Comparison of ENCODE assay signal across 8 mouse cellular contexts in genomic region chr10:127041774-127042338, GRCm38 (mm10). TPM values are rescaled to one million over a fixed set of nuclear protein-coding genes. Genes with fewer than 3 reads are reported as not detected.
DNase-seq lines count a peak whose midpoint lies in the region; ATAC-seq and TF ChIP-seq lines count a peak whose summit lies in the region.

No protein-coding gene starts in this region.

- H3K4me1 ChIP-seq in erythroblast, embryonic 14.5 days (ENCODE audit: control insufficient read depth): peaks cover 27% of the 10 kb centered on the region
- H3K4me1 ChIP-seq in heart, embryonic 12.5 days (replicated peaks): peaks cover 5% of the 10 kb centered on the region
- H3K4me1 ChIP-seq in kidney, embryonic 16.5 days (ENCODE audit: insufficient read depth, low read length): peaks cover 11% of the 10 kb centered on the region
- peaks cover 5% of the 10 kb centered on the region; the same call in 1 of the 2 replicates for H3K4me1 ChIP-seq in liver, adult 2 months (ENCODE audit: control insufficient read depth, insufficient read depth, low read length)

- H3K79me3 ChIP-seq in C2C12 (ENCODE audit: low read depth): peaks cover 2% of the 10 kb centered on the region

- H3K79me2 ChIP-seq in C2C12 (ENCODE audit: control insufficient read depth, insufficient read depth): peaks cover 21% of the 10 kb centered on the region
- H3K79me2 ChIP-seq in liver, adult 2 months (ENCODE audit: control insufficient read depth, insufficient read depth, low read length): no peaks in the 10 kb centered on the region

- TF ChIP-seq CTCF in C2C12 (IDR thresholded peaks at IDR 0.05; ENCODE audit: control insufficient read depth, insufficient read depth, insufficient read length): no peak
- TF ChIP-seq CTCF in liver, adult 2 months (IDR thresholded peaks at IDR 0.05; ENCODE audit: low read depth, low read length): no peak

- H3K4me3 ChIP-seq in C2C12 (ENCODE audit: insufficient read depth, poor library complexity, severe bottlenecking): peak overlapping the region; percentile 71
- peak overlapping the region; percentile 80 for H3K4me3 ChIP-seq in erythroblast, embryonic 14.5 days (replicated peaks)
- H3K4me3 ChIP-seq in heart, embryonic 12.5 days: peak overlapping the region; percentile 78
- H3K4me3 ChIP-seq in kidney, embryonic 16.5 days (ENCODE audit: low read length): peak overlapping the region; percentile 79
- H3K4me3 ChIP-seq in liver, adult 2 months (ENCODE audit: insufficient read depth, low read depth, low read length): peak overlapping the region; percentile 84

- no peak for TF ChIP-seq POLR2A in liver, adult 2 months (IDR thresholded peaks at IDR 0.05; ENCODE audit: extremely low read depth, insufficient read depth, low read length)

- WGBS in heart, embryonic 12.5 days: under 1% methylated on average over 44 of the region's 44 CpGs
- 0% methylated on average over 44 of the region's 44 CpGs for WGBS in kidney, embryonic 16.5 days
- under 1% methylated on average over 44 of the region's 44 CpGs for WGBS in liver, adult 2 months

- peak; percentile 92 for DNase-seq in brain, adult 2 months (ENCODE audit: low read depth, low spot score)
- peak; percentile 70 for DNase-seq in liver, adult 2 months (ENCODE audit: extremely low read depth, low read depth, low spot score)
- peak; percentile 73 to 74 for DNase-seq in spleen, postnatal 36 days (ENCODE audit: low spot score in 2 of 2)

- peak overlapping the region; percentile 98 for H3K4me2 ChIP-seq in heart, embryonic 12.5 days
- peak overlapping the region; percentile 99 for H3K4me2 ChIP-seq in kidney, embryonic 16.5 days (replicated peaks; ENCODE audit: low read depth, low read length)

- peak; percentile 88 for ATAC-seq in heart, embryonic 12.5 days (ENCODE audit: insufficient number of reproducible peaks, low FRiP score)
- ATAC-seq in kidney, embryonic 16.5 days (ENCODE audit: low FRiP score, low TSS enrichment): peak; percentile 83
- peak; percentile 61 for ATAC-seq in monocyte, adult 5-6 weeks (replicated peaks; ENCODE audit: insufficient number of reproducible peaks, low FRiP score, low TSS enrichment, poor library complexity, severe bottlenecking)

- H3K27ac ChIP-seq in heart, embryonic 12.5 days (ENCODE audit: poor library complexity, severe bottlenecking): no peak overlapping the region
- peak overlapping the region; percentile 59 for H3K27ac ChIP-seq in kidney, embryonic 16.5 days (ENCODE audit: low read length)
- no peak overlapping the region; the same call in 1 of the 2 replicates for H3K27ac ChIP-seq in liver, adult 2 months (replicated peaks; ENCODE audit: insufficient read depth, low read depth, low read length)

- peak overlapping the region; percentile 100 for H3ac ChIP-seq in C2C12 (ENCODE audit: control insufficient read depth, insufficient read length, low read depth)

- peaks cover 27% of the 10 kb centered on the region for H3K36me3 ChIP-seq in C2C12 (ENCODE audit: control insufficient read depth, insufficient read depth)
- peaks cover 18% of the 10 kb centered on the region for H3K36me3 ChIP-seq in erythroblast, embryonic 14.5 days (ENCODE audit: control insufficient read depth)
- peaks cover 22% of the 10 kb centered on the region for H3K36me3 ChIP-seq in heart, embryonic 12.5 days
- peaks cover 12% of the 10 kb centered on the region for H3K36me3 ChIP-seq in kidney, embryonic 16.5 days (ENCODE audit: insufficient read depth, low read length)
- H3K36me3 ChIP-seq in liver, adult 2 months (ENCODE audit: control insufficient read depth, insufficient read depth, low read length): no peaks in the 10 kb centered on the region

- peak overlapping the region; percentile 77 for H3K9ac ChIP-seq in heart, embryonic 12.5 days
- peak overlapping the region; percentile 73 for H3K9ac ChIP-seq in kidney, embryonic 16.5 days (replicated peaks; ENCODE audit: low read length)
- peak overlapping the region; percentile 71 for H3K9ac ChIP-seq in liver, adult 2 months (ENCODE audit: low read depth, low read length)

- H3K9me3 ChIP-seq in erythroblast, embryonic 14.5 days (ENCODE audit: control insufficient read depth, low read length): peaks cover 4% of the 10 kb centered on the region
- no peaks in the 10 kb centered on the region for H3K9me3 ChIP-seq in heart, embryonic 12.5 days (replicated peaks)
- H3K9me3 ChIP-seq in kidney, embryonic 16.5 days (ENCODE audit: low read length): no peaks in the 10 kb centered on the region

- H3K27me3 ChIP-seq in C2C12 (ENCODE audit: control insufficient read depth, insufficient read depth, insufficient read length): no peaks in the 10 kb centered on the region
- H3K27me3 ChIP-seq in erythroblast, embryonic 14.5 days (ENCODE audit: control insufficient read depth): peaks cover 47% of the 10 kb centered on the region
- peaks cover 15% of the 10 kb centered on the region for H3K27me3 ChIP-seq in heart, embryonic 12.5 days (replicated peaks)
- no peaks in the 10 kb centered on the region; the same call in 1 of the 2 replicates for H3K27me3 ChIP-seq in kidney, embryonic 16.5 days (ENCODE audit: insufficient read depth, low read length)
- H3K27me3 ChIP-seq in liver, adult 2 months (ENCODE audit: control insufficient read depth, insufficient read depth, low read length): no peaks in the 10 kb centered on the region

TF ChIP-seq in C2C12, 6 proteins besides CTCF, POLR2A, EP300 and RAD21:
- TF ChIP-seq MAX (IDR thresholded peaks at IDR 0.05): peak; percentile 98
- TF ChIP-seq USF1 (IDR thresholded peaks at IDR 0.05; ENCODE audit: low read depth): no peak

RNA-seq across cellular contexts. Expression of gene Eef1akmt3, which starts 0.5 kb away (rescaled TPM):
- polyA plus RNA-seq in C2C12 (2012; fragmentation: generic; extraction: Trizol): 0.22 TPM
- polyA plus RNA-seq in erythroblast, embryonic 14.5 days (2012): not detected in 2 replicates
- polyA plus RNA-seq in heart, embryonic 12.5 days (2016; fragmentation: Nextera tagmentation; extraction: Ambion mirVana): 0.14 and 0.18 TPM in 2 replicates
- 0.76 and 0.94 TPM in 2 replicates for polyA plus RNA-seq in kidney, embryonic 16.5 days (2015; fragmentation: Nextera tagmentation; extraction: Ambion mirVana)
- not detected in 2 replicates for total RNA-seq in liver, adult 2 months (2014; rRNA removed)
- 0.09 TPM in 1 of 2 replicates, not detected in the other for polyA plus RNA-seq in liver, adult 2 months (2012; rRNA removed)
- total RNA-seq in monocyte, adult 5-6 weeks (2017): 0.39 TPM in 1 of 3 replicates, not detected in the others

RNA-seq across cellular contexts. Expression of gene Mettl1, which starts 0.6 kb away (rescaled TPM):
- polyA plus RNA-seq in C2C12 (2012; fragmentation: generic; extraction: Trizol): 31.3 TPM
- 0.59 and 0.74 TPM in 2 replicates for polyA plus RNA-seq in erythroblast, embryonic 14.5 days (2012)
- polyA plus RNA-seq in heart, embryonic 12.5 days (2016; fragmentation: Nextera tagmentation; extraction: Ambion mirVana): 37.0 and 37.1 TPM in 2 replicates
- polyA plus RNA-seq in kidney, embryonic 16.5 days (2015; fragmentation: Nextera tagmentation; extraction: Ambion mirVana): 52.8 and 58.2 TPM in 2 replicates
- total RNA-seq in liver, adult 2 months (2014; rRNA removed): 5.2 and 6.1 TPM in 2 replicates
- polyA plus RNA-seq in liver, adult 2 months (2012; rRNA removed): 9.1 and 17.9 TPM in 2 replicates
- total RNA-seq in monocyte, adult 5-6 weeks (2017): 1.3 to 5.1 TPM (median 1.6 TPM) in 3 replicates

RNA-seq across cellular contexts. Expression of gene Cyp27b1, which starts 6.2 kb away (rescaled TPM):
- 0.20 TPM for polyA plus RNA-seq in C2C12 (2012; fragmentation: generic; extraction: Trizol)
- polyA plus RNA-seq in erythroblast, embryonic 14.5 days (2012): not detected in 2 replicates
- 0.18 TPM in 1 of 2 replicates, not detected in the other for polyA plus RNA-seq in heart, embryonic 12.5 days (2016; fragmentation: Nextera tagmentation; extraction: Ambion mirVana)
- polyA plus RNA-seq in kidney, embryonic 16.5 days (2015; fragmentation: Nextera tagmentation; extraction: Ambion mirVana): 32.6 and 53.8 TPM in 2 replicates
- total RNA-seq in liver, adult 2 months (2014; rRNA removed): not detected in 2 replicates
- polyA plus RNA-seq in liver, adult 2 months (2012; rRNA removed): 0.05 TPM in 2 replicates
- not detected in 3 replicates for total RNA-seq in monocyte, adult 5-6 weeks (2017)

RNA-seq across cellular contexts. Expression of gene Tsfm, which starts 11.2 kb away (rescaled TPM):
- 66.0 TPM for polyA plus RNA-seq in C2C12 (2012; fragmentation: generic; extraction: Trizol)
- polyA plus RNA-seq in erythroblast, embryonic 14.5 days (2012): 2.0 and 2.3 TPM in 2 replicates
- polyA plus RNA-seq in heart, embryonic 12.5 days (2016; fragmentation: Nextera tagmentation; extraction: Ambion mirVana): 99.2 and 99.4 TPM in 2 replicates
- 102 and 103 TPM in 2 replicates for polyA plus RNA-seq in kidney, embryonic 16.5 days (2015; fragmentation: Nextera tagmentation; extraction: Ambion mirVana)
- total RNA-seq in liver, adult 2 months (2014; rRNA removed): 21.6 and 26.3 TPM in 2 replicates
- polyA plus RNA-seq in liver, adult 2 months (2012; rRNA removed): 17.4 and 18.2 TPM in 2 replicates
- total RNA-seq in monocyte, adult 5-6 weeks (2017): 8.5 to 14.3 TPM (median 13.9 TPM) in 3 replicates

RNA-seq across cellular contexts. Expression of gene March9, which starts 18.1 kb away (rescaled TPM):
- polyA plus RNA-seq in C2C12 (2012; fragmentation: generic; extraction: Trizol): 3.0 TPM
- polyA plus RNA-seq in erythroblast, embryonic 14.5 days (2012): not detected in 2 replicates
- 0.10 and 0.28 TPM in 2 replicates for polyA plus RNA-seq in heart, embryonic 12.5 days (2016; fragmentation: Nextera tagmentation; extraction: Ambion mirVana)
- polyA plus RNA-seq in kidney, embryonic 16.5 days (2015; fragmentation: Nextera tagmentation; extraction: Ambion mirVana): 1.2 and 1.4 TPM in 2 replicates
- 0.09 and 0.34 TPM in 2 replicates for total RNA-seq in liver, adult 2 months (2014; rRNA removed)
- polyA plus RNA-seq in liver, adult 2 months (2012; rRNA removed): 0.44 and 0.52 TPM in 2 replicates
- total RNA-seq in monocyte, adult 5-6 weeks (2017): 1.6 TPM in 1 of 3 replicates, not detected in the others

Comparison
In these comparisons a context has a peak if more than half of its experiments do, and no peak if none do; other contexts are left out.
1. RNA of gene Cyp27b1, which starts 6.2 kb away (polyA plus RNA-seq): 32.6 to 53.8 TPM in kidney, embryonic 16.5 days; 0.20 TPM in C2C12 (single experiment), 0.18 TPM in heart, embryonic 12.5 days, 0.05 TPM in liver, adult 2 months and not detected in erythroblast, embryonic 14.5 days; every median in the first group is over 10 times any median in the second.
2. Peak in every context shown above with its lines, with median percentiles within 50 percentile points of each other: H3K4me3 ChIP-seq, DNase-seq, ATAC-seq and H3K9ac ChIP-seq.